Mouse (Mus musculus) megakaryocyte-erythroid progenitor cell, adult 5-6 weeks (primary cell): ENCODE results near the gene Fosb. TPM values are rescaled to one million over a fixed set of nuclear protein-coding genes. Genes with fewer than 3 reads are reported as not detected.

Source experiments
- ATAC-seq: replicated peaks from 2 replicates; pipeline ENCODE4 v1.8.0; 2016; ENCODE audit warnings: mild to moderate bottlenecking, inconsistent platforms; ENCODE audit not compliant: severe bottlenecking, poor library complexity, low FRiP score, low TSS enrichment
- total RNA-seq, 2 experiments: library from RNA; stranded (forward) in 1 of 2; stranded (reverse) in 1 of 2; fragments of 200-1000, 215-1000 nt in 1 of 2; fragments of >200 nt in 1 of 2; fragmentation: Nextera tagmentation in 1 of 2; gene quantifications; 2 replicates each; pipeline ENCODE4 v1.2.3; 2014 to 2017

The Fosb gene
- total RNA-seq, 2 experiments from 2014 or later: 4.2 to 77.0 TPM

- ATAC-seq: peak; percentile 80
These were observed 1.2 kb downstream of the Fosb start for GRCm38 (mm10) chr7:19308454-19309277.

- ATAC-seq: peak; percentile 15
These were observed 2.0 kb downstream of the Fosb start for GRCm38 (mm10) chr7:19307739-19308453.

- no peak for ATAC-seq
These were observed 2.8 kb downstream of the Fosb start for GRCm38 (mm10) chr7:19306819-19307738.

- ATAC-seq: no peak
These were observed 3.8 kb downstream of the Fosb start for GRCm38 (mm10) chr7:19305796-19306765.

- no peak for ATAC-seq
These were observed 4.5 kb downstream of the Fosb start for GRCm38 (mm10) chr7:19305413-19305735.

GRCm38 (mm10) chr7:19304501-19305412, 5.1 kb downstream of the Fosb start:
- no peak for ATAC-seq

- no peak for ATAC-seq
These were observed 6.1 kb downstream of the Fosb start for GRCm38 (mm10) chr7:19303770-19304169.

- no peak for ATAC-seq
These were observed 6.9 kb downstream of the Fosb start for GRCm38 (mm10) chr7:19303046-19303305.

- ATAC-seq: no peak
These were observed 7.4 kb downstream of the Fosb start for GRCm38 (mm10) chr7:19302264-19303045.

GRCm38 (mm10) chr7:19301461-19302263, 8.2 kb downstream of the Fosb start:
- no peak for ATAC-seq

GRCm38 (mm10) chr7:19300501-19301421, 9.1 kb downstream of the Fosb start:
- ATAC-seq: peak; percentile 56

GRCm38 (mm10) chr7:19299194-19299593, 10.7 kb downstream of the Fosb start:
- ATAC-seq: no peak

GRCm38 (mm10) chr7:19297794-19298193, 12.1 kb downstream of the Fosb start:
- no peak for ATAC-seq

GRCm38 (mm10) chr7:19297034-19297433, 12.8 kb downstream of the Fosb start:
- no peak for ATAC-seq

GRCm38 (mm10) chr7:19295503-19296185, 14.2 kb downstream of the Fosb start:
- peak; percentile 82 for ATAC-seq
